Mouse (Mus musculus): ENCODE data around the gene Abca4.

DNA sequence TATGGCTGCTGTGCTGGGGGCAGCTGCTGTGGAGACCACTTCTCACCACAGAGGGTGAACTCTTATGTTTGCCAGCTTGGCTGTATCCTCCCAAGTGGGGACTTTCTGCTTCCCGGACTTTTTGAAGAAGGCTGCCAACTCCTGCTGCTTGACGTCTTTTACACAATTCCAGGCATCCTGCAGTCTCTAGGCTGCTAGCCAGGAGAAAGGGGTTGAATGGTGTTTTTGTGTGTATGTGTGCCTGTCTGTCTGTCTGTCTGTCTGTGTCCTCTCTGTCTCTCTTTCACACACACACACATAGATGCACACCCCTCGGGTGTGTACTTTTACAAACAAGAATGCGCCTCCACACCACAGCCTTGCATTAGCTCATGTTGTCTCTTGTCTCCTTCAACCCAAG, 108.2 kb downstream of the Abca4 start:
- TF ChIP-seq CTCF (IDR thresholded peaks at IDR 0.05; ENCODE audit: control insufficient read depth, insufficient read depth, low read length) (no peak), POLR2A (IDR thresholded peaks at IDR 0.05; ENCODE audit: borderline replicate concordance, control insufficient read depth, low read depth, low read length) (no peak)

Measured in bone marrow, adult 2 months (tissue).